Mouse (Mus musculus) hindbrain, postnatal 0 days (tissue): Measurements from ENCODE around the gene Pdlim5. TPM values are rescaled to one million over a fixed set of nuclear protein-coding genes. Genes with fewer than 3 reads are reported as not detected.

Source experiments
- ATAC-seq: fragments of 200-750 bp; cut with Nextera tagmentation; 2 replicates; pipeline ENCODE4 v1.8.0; 2017; ENCODE audit warnings: mild to moderate bottlenecking, moderate TSS enrichment, moderate library complexity
- DNase-seq: peaks from one replicate; pipeline ENCODE4 v3.0.0-alpha.2; 2015; ENCODE audit warnings: low spot score
- H3K27ac ChIP-seq: fragments of 300-500 bp; sonication (generic); 2 replicates; pipeline ENCODE4 v1.5.1; 2014; ENCODE audit warnings: mild to moderate bottlenecking
- H3K27me3 ChIP-seq: fragments of 300-500 bp; sonication (generic); 2 replicates; pipeline ENCODE4 v1.6.1; 2014; ENCODE audit warnings: low read length, mixed read lengths; ENCODE audit not compliant: insufficient read depth
- H3K36me3 ChIP-seq: fragments of 300-500 bp; sonication (generic); 2 replicates; pipeline ENCODE4 v1.6.1; 2014; ENCODE audit warnings: low read length, mixed read lengths; ENCODE audit not compliant: insufficient read depth
- H3K4me1 ChIP-seq: fragments of 300-500 bp; sonication (generic); 2 replicates; pipeline ENCODE4 v1.6.1; 2014; ENCODE audit warnings: antibody characterized with exemption, low read length, mixed read lengths; ENCODE audit not compliant: insufficient read depth
- H3K4me2 ChIP-seq: fragments of 300-500 bp; sonication (generic); 2 replicates; pipeline ENCODE4 v1.6.1; 2014; ENCODE audit warnings: low read depth, mild to moderate bottlenecking, low read length, moderate library complexity, mixed read lengths
- H3K4me3 ChIP-seq: fragments of 300-500 bp; sonication (generic); 2 replicates; pipeline ENCODE4 v1.5.1; 2014; ENCODE audit warnings: low read length
- H3K9ac ChIP-seq: fragments of 300-500 bp; sonication (generic); replicated peaks from 2 replicates; pipeline ENCODE4 v1.6.1; 2014; ENCODE audit warnings: mild to moderate bottlenecking, low read length, moderate library complexity, mixed read lengths
- H3K9me3 ChIP-seq: fragments of 300-500 bp; sonication (generic); 2 replicates; pipeline ENCODE4 v1.6.1; 2016; ENCODE audit warnings: low read length, mixed read lengths
- CTCF ChIP-seq: IDR thresholded peaks from 2 replicates; pipeline ENCODE4 v1.5.1; 2016; ENCODE audit warnings: antibody characterized with exemption, control low read depth, low read depth
- WGBS: fragments of 180-500 bp; shearing (Covaris S2); extraction: QIAGEN DNeasy Blood & Tissue Kit; methylation state at CpG from one replicate; pipeline ENCODE4 v1.1.7; 2014; 5-methylcytosine and 5-hydroxymethylcytosine counted together
- polyA plus RNA-seq: library from polyadenylated mRNA; unstranded; fragments of >200 nt; fragmentation: Nextera tagmentation; extraction: Ambion mirVana; gene quantifications from 2 replicates; pipeline ENCODE4 v1.2.1, GENCODE M21; 2015
- total RNA-seq: library from RNA; depleted of rRNA; stranded (reverse); fragments of >200 nt; gene quantifications from 2 replicates; pipeline ENCODE4 v1.2.3, GENCODE M21; 2014

Pdlim5 gene
- total and polyA plus RNA-seq, 2 experiments from 2014 or later, result 17.0 to 29.7 TPM

DNA sequence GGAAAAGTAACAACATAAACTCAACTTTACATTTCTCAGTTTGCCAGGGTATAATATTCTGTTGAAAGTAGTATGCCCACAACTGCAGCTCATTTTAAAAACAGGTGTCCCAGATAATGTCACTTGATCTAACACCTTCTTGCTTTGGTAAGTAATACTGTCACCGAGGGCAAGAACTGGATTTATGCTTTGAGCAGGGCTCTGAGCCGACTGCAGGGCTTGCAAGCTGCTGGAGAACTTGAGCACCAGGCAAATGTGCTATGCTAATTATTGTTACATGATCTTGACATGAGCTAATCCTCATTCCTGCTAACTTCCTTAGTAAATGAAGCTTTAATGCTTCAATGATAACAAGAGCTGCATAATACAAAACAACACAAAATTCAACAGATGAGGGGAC, 139.1 kb downstream of the Pdlim5 start:
- no peaks in the 10 kb centered on the region for H3K9me3 ChIP-seq
- no peaks in the 10 kb centered on the region for H3K4me1 ChIP-seq
- DNase-seq (no peak), ATAC-seq (no peak)
- H3K36me3 ChIP-seq, result no peaks in the 10 kb centered on the region
- no peaks in the 10 kb centered on the region for H3K27me3 ChIP-seq
- TF ChIP-seq CTCF, result no peak
- no peak overlapping the region for H3K27ac ChIP-seq
- no peak overlapping the region for H3K4me3 ChIP-seq
- H3K9ac ChIP-seq, result no peak overlapping the region
- 57% methylated on average over 2 of the region's 2 CpGs for WGBS
- H3K4me2 ChIP-seq, result no peak overlapping the region

DNA sequence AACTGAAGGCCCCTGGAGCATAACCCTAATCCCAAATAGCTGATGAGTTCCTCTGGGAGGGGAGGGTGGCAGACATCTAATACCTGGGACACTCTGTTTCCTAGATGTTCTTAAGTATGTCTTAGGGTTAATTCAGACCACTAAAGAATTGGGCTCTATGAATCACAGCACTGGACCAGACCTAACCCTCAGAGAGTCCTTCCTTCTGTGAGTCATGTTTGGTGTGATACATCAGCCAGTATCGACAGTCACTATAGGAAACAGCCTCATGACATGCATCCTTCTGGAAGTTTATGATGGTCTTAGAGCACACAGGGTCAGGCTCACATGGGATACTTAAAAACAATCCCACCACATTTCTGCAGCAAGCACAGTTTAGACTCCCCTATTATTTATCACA, 143.4 kb downstream of the Pdlim5 start:
- Histone ChIP-seq H3K9ac (no peak overlapping the region), H3K27me3 (no peaks in the 10 kb centered on the region), H3K4me2 (no peak overlapping the region), H3K4me1 (no peaks in the 10 kb centered on the region), H3K36me3 (no peaks in the 10 kb centered on the region), H3K9me3 (no peaks in the 10 kb centered on the region), H3K27ac (no peak overlapping the region), H3K4me3 (no peak overlapping the region)
- TF ChIP-seq CTCF, result no peak
- DNase-seq, result no peak
- 75% methylated on average over 1 of the region's 1 CpGs for WGBS
- ATAC-seq, result no peak

DNA sequence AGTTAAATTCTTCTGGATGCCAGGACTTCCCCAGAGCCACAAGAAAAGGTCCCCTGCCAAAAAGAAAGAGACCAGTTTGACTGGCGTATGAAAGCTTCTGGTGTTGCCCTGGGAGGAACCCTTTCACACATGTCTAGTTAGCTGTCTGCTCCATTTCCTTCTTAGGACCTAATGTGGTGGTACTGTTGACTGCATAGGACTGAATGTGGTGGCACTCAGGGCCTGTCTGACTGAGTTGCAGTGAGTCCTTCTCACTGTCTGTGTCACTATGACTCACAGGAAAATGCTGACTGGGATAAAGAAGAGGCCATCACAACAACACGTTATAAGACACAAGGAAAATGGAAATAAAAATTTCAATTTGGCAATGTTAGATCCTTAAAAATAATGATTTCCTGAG, 146.0 kb downstream of the Pdlim5 start:
- Histone ChIP-seq H3K4me3 (no peak overlapping the region), H3K4me1 (no peaks in the 10 kb centered on the region), H3K36me3 (no peaks in the 10 kb centered on the region), H3K9me3 (no peaks in the 10 kb centered on the region), H3K27ac (no peak overlapping the region), H3K27me3 (no peaks in the 10 kb centered on the region), H3K4me2 (no peak overlapping the region), H3K9ac (no peak overlapping the region)
- 72% methylated on average over 2 of the region's 2 CpGs for WGBS
- no peak for DNase-seq
- no peak for ATAC-seq
- TF ChIP-seq CTCF, result no peak

DNA sequence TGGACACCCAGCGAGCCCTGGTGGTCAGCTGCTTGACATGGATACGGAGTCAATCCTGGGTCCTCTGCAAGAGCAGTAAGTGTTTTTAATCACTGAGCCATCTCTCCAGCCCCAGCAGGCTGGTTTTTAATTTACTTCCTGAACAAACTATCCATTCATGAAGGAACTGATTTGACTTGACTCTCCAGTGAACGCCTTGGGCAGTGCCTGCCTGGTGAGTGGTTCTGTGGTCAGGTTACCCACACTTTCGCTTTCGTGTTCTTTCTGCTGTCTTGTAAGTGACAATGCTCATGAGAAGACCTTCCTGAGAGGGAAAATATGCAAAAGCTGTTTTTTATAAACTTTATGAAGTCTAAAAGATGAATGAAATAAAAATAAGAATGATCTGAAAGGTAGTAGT, 152.2 kb downstream of the Pdlim5 start:
- no peak for ATAC-seq
- Histone ChIP-seq H3K4me3 (no peak overlapping the region), H3K4me1 (no peaks in the 10 kb centered on the region), H3K4me2 (no peak overlapping the region), H3K27ac (no peak overlapping the region), H3K9me3 (no peaks in the 10 kb centered on the region), H3K27me3 (no peaks in the 10 kb centered on the region), H3K36me3 (no peaks in the 10 kb centered on the region), H3K9ac (no peak overlapping the region)
- 83% methylated on average over 5 of the region's 5 CpGs for WGBS
- DNase-seq, result no peak
- no peak for TF ChIP-seq CTCF

DNA sequence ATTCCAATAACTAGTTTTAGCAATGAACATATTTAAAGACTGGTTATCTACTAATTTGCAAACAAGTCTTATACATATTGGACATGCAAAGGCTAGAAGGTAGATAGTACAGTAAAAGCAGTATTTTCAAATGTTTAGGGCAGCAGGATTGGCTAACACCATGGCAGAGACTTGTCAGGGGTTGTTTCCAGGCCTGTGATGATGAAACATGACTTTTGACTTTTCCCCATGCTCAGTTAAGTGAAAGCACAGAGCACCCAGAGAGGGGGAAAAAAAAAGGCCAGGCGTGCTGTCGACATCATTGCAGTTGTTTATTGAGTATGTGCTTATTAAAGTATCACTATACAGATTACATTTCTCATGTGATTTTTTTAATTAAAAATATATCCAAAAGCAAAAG, 156.2 kb downstream of the Pdlim5 start:
- H3K27ac ChIP-seq, result no peak overlapping the region
- no peaks in the 10 kb centered on the region for H3K9me3 ChIP-seq
- H3K9ac ChIP-seq, result no peak overlapping the region
- H3K4me1 ChIP-seq, result no peaks in the 10 kb centered on the region
- H3K36me3 ChIP-seq, result no peaks in the 10 kb centered on the region
- H3K4me2 ChIP-seq, result no peak overlapping the region
- DNase-seq (no peak), ATAC-seq (no peak)
- 90% methylated on average over 2 of the region's 2 CpGs for WGBS
- H3K4me3 ChIP-seq, result no peak overlapping the region
- no peaks in the 10 kb centered on the region for H3K27me3 ChIP-seq
- no peak for TF ChIP-seq CTCF

DNA sequence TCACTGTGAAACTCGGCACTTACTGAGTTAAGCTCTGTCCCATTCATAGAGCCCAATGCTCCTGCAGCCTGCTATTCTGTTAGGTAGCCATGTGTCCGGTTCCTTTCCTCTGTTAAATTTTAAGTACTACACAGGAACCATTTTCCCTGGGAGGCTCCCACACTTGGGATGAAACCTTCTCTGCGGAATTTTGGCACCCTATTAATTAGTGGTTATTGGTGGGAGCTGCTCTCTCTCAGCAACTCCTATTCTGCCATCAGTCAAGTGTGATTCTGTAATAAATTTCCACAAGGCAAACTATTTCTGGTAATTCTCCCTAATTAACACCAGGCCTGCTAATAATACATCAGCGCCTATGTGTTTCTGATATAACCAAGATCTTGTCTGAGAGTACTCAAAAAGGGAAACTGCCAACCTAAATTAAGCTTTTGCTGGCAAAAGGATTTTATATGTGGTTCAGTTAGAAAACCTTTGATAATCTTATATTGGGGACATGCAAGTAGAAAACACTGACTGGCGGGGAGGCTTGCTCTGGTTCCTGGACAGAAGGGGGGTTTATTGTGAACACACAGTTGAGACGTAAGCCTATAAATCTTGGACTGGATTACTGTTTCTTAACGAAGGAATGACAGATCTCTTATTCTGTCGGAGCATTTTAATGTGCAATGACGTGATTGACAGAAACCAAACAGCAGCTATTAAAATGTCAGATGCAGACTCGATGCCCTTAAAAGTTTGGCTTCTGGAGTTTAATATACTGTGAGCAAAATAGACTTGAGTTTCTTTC, 157.0 kb downstream of the Pdlim5 start:
- 68% methylated on average over 10 of the region's 10 CpGs for WGBS
- no peaks in the 10 kb centered on the region for H3K27me3 ChIP-seq

DNA sequence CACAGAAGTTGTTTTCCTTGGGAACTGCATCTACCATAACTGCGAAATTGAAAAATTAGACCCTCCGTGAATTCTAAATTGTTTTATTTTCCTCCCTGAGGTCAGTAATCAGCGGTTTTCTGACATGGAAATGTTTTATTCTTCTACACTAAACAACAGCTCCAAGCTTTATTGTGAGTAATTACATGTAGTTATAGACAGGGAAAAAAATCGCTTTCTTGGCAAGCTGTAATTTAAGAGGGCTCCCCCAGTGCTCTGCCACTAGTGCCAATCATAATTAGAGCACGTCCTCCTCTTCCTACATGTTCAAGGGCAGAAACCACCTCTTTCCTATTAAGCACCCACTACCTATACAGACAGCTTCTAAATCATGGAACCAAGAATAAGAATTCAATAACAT, 157.9 kb downstream of the Pdlim5 start:
- no peak for TF ChIP-seq CTCF
- ATAC-seq, result no peak
- Histone ChIP-seq H3K27me3 (no peaks in the 10 kb centered on the region), H3K36me3 (no peaks in the 10 kb centered on the region), H3K4me1 (no peaks in the 10 kb centered on the region), H3K9me3 (no peaks in the 10 kb centered on the region), H3K27ac (no peak overlapping the region), H3K9ac (no peak overlapping the region), H3K4me2 (no peak overlapping the region), H3K4me3 (no peak overlapping the region)
- 53% methylated on average over 5 of the region's 5 CpGs for WGBS
- DNase-seq, result peak; percentile 7

More for the DNA sequence above, 157.0 kb downstream of the Pdlim5 start:
- Histone ChIP-seq H3K36me3 (no peaks in the 10 kb centered on the region), H3K4me1 (no peaks in the 10 kb centered on the region), H3K4me2 (no peak overlapping the region), H3K9ac (no peak overlapping the region), H3K27ac (no peak overlapping the region), H3K9me3 (no peaks in the 10 kb centered on the region), H3K4me3 (no peak overlapping the region)
- DNase-seq (no peak), ATAC-seq (no peak)
- no peak for TF ChIP-seq CTCF
